Mouse (Mus musculus) CH12.LX (cell line): ENCODE measurements around the gene Pik3c2g. TPM values are rescaled to one million over a fixed set of nuclear protein-coding genes. Genes with fewer than 3 reads are reported as not detected.

Source experiments
- DNase-seq: peaks from one replicate; pipeline ENCODE4 v3.0.0-alpha.2; 2013; ENCODE audit errors: extremely low read depth
- H3K27ac ChIP-seq: 2 replicates; pipeline ENCODE4 v1.5.1; 2012; ENCODE audit warnings: low read depth, mild to moderate bottlenecking, control low read depth, moderate library complexity; ENCODE audit not compliant: insufficient read depth
- H3K27me3 ChIP-seq: replicated peaks from 2 replicates; pipeline ENCODE3; 2012; ENCODE audit warnings: inconsistent platforms
- H3K36me3 ChIP-seq, 2 experiments: replicated peaks in 1 of 2; 2 replicates each; pipeline versions ENCODE3 to v1.6.1; 2012; ENCODE audit warnings: inconsistent platforms in 1 of 2, low read length in 1 of 2, mild to moderate bottlenecking in 1 of 2, mixed read lengths in 1 of 2, moderate library complexity in 1 of 2; ENCODE audit not compliant: control insufficient read depth in 1 of 2, insufficient read depth in 1 of 2
- H3K4me1 ChIP-seq, 2 experiments: 2 replicates each; pipeline ENCODE4 v1.6.1; 2012; ENCODE audit warnings: inconsistent platforms in 1 of 2, moderate library complexity in 1 of 2; ENCODE audit not compliant: insufficient read depth in 2 of 2, control insufficient read depth in 1 of 2
- H3K4me2 ChIP-seq: 2 replicates; pipeline ENCODE4 v1.6.1; 2012; ENCODE audit warnings: low read depth, mild to moderate bottlenecking, control low read depth; ENCODE audit not compliant: poor library complexity, insufficient read depth, severe bottlenecking
- H3K4me3 ChIP-seq, 3 experiments: fragments of 150-350 bp in 1 of 3; sonication (generic) in 1 of 3; replicated peaks in 1 of 3; 2 replicates each; pipeline versions ENCODE3 to v1.5.1; 2011 to 2012; ENCODE audit warnings: low read depth in 2 of 3, low read length in 2 of 3, mild to moderate bottlenecking in 2 of 3, moderate library complexity in 2 of 3, control low read depth in 1 of 3, improper control_type of control experiment in 1 of 3, inconsistent platforms in 1 of 3, mixed read lengths in 1 of 3; ENCODE audit not compliant: poor library complexity in 1 of 3
- H3K79me2 ChIP-seq: replicated peaks from 2 replicates; pipeline ENCODE4 v1.6.1; 2012; ENCODE audit warnings: mild to moderate bottlenecking, moderate library complexity; ENCODE audit not compliant: control insufficient read depth, poor library complexity, insufficient read depth, severe bottlenecking; ENCODE audit errors: extremely low read depth
- H3K9ac ChIP-seq: 2 replicates; pipeline ENCODE4 v1.6.1; 2012; ENCODE audit warnings: low read depth, mild to moderate bottlenecking, control low read depth, moderate library complexity; ENCODE audit not compliant: insufficient read depth
- H3K9me3 ChIP-seq: replicated peaks from 2 replicates; pipeline ENCODE3; 2012; ENCODE audit warnings: low read length, inconsistent platforms, mixed read lengths
- CHD2 ChIP-seq: IDR thresholded peaks from 2 replicates; pipeline ENCODE4 v1.6.1; 2011; ENCODE audit warnings: low read length, improper control_type of control experiment
- CTCF ChIP-seq, 2 experiments: IDR thresholded peaks in 1 of 2; conservative IDR thresholded peaks in 1 of 2; 2 replicates each; pipeline ENCODE4 v1.5.1; 2011 to 2012; ENCODE audit warnings: low read depth in 2 of 2, low read length in 2 of 2, improper control_type of control experiment in 1 of 2, inconsistent platforms in 1 of 2, mild to moderate bottlenecking in 1 of 2, moderate library complexity in 1 of 2
- E2F4 ChIP-seq: IDR thresholded peaks from 2 replicates; pipeline ENCODE4 v1.6.1; 2011; ENCODE audit warnings: low read depth, low read length, improper control_type of control experiment; ENCODE audit not compliant: insufficient replicate concordance
- ELF1 ChIP-seq: IDR thresholded peaks from 2 replicates; pipeline ENCODE4 v1.6.1; 2014; ENCODE audit warnings: low read depth, mild to moderate bottlenecking, inconsistent platforms, low read length, improper control_type of control experiment
- EP300 ChIP-seq: IDR thresholded peaks from 2 replicates; pipeline ENCODE4 v1.6.1; 2011; ENCODE audit warnings: low read length, improper control_type of control experiment
- GABPA ChIP-seq: IDR thresholded peaks from 2 replicates; pipeline ENCODE4 v1.6.1; 2012; ENCODE audit warnings: low read depth, low read length, improper control_type of control experiment, inconsistent platforms; ENCODE audit not compliant: insufficient replicate concordance
- HCFC1 ChIP-seq: IDR thresholded peaks from 2 replicates; pipeline ENCODE4 v1.6.1; 2012; ENCODE audit warnings: low read depth, mild to moderate bottlenecking, inconsistent platforms, low read length, improper control_type of control experiment
- IRF4 ChIP-seq: IDR thresholded peaks from 2 replicates; pipeline ENCODE4 v1.6.1; 2014; ENCODE audit warnings: low read depth, mild to moderate bottlenecking, inconsistent platforms, low read length, improper control_type of control experiment
- MAZ ChIP-seq: IDR thresholded peaks from 2 replicates; pipeline ENCODE4 v1.6.1; 2012; ENCODE audit warnings: low read depth, mild to moderate bottlenecking, inconsistent platforms, low read length, improper control_type of control experiment, moderate library complexity
- MEF2A ChIP-seq: IDR thresholded peaks from 2 replicates; pipeline ENCODE4 v1.6.1; 2014; ENCODE audit warnings: low read depth, mild to moderate bottlenecking, inconsistent platforms, low read length, improper control_type of control experiment, borderline replicate concordance
- MXI1 ChIP-seq: IDR thresholded peaks from 2 replicates; pipeline ENCODE4 v1.6.1; 2011; ENCODE audit warnings: mild to moderate bottlenecking, low read depth, low read length, improper control_type of control experiment
- MYC ChIP-seq: IDR thresholded peaks from 2 replicates; pipeline ENCODE4 v1.6.1; 2011; ENCODE audit warnings: low read depth, mild to moderate bottlenecking, improper control_type of control experiment, low read length
- POLR2AphosphoS2 ChIP-seq: IDR thresholded peaks from 2 replicates; pipeline ENCODE4 v1.6.1; 2011; ENCODE audit warnings: low read depth, low read length, improper control_type of control experiment
- RAD21 ChIP-seq: IDR thresholded peaks from 2 replicates; pipeline ENCODE4 v1.6.1; 2011; ENCODE audit warnings: low read depth, mild to moderate bottlenecking, low read length, improper control_type of control experiment, moderate library complexity
- RCOR1 ChIP-seq: conservative IDR thresholded peaks from 2 replicates; pipeline ENCODE4 v1.6.1; 2012; ENCODE audit warnings: low read depth, mild to moderate bottlenecking, inconsistent platforms, low read length, improper control_type of control experiment
- TBP ChIP-seq: conservative IDR thresholded peaks from 2 replicates; pipeline ENCODE4 v1.6.1; 2011; ENCODE audit warnings: low read depth, low read length, improper control_type of control experiment
- TCF12 ChIP-seq: IDR thresholded peaks from 2 replicates; pipeline ENCODE4 v1.6.1; 2014; ENCODE audit warnings: low read depth, mild to moderate bottlenecking, inconsistent platforms, low read length, improper control_type of control experiment
- UBTF ChIP-seq: IDR thresholded peaks from 2 replicates; pipeline ENCODE4 v1.6.1; 2012; ENCODE audit warnings: low read depth, mild to moderate bottlenecking, inconsistent platforms, low read length, improper control_type of control experiment, moderate library complexity
- ZC3H11A ChIP-seq: IDR thresholded peaks from 2 replicates; pipeline ENCODE4 v1.6.1; 2012; ENCODE audit warnings: low read depth, mild to moderate bottlenecking, inconsistent platforms, low read length, improper control_type of control experiment
- dilution Hi-C: fragments of 300-500 bp; cut with MboI; formaldehyde crosslinking; loops from 2 replicates; pipeline ENCODE4 v1.14.3; 2020; ENCODE audit warnings: low sequenced_read_pairs; ENCODE audit not compliant: extremely low pct_unique_long_range_greater_than_20kb, extremely low pct_ligation_motif_present
- in situ Hi-C: fragments of 300-500 bp; cut with MboI; formaldehyde crosslinking; loops from 3 replicates; pipeline ENCODE4 v1.14.3; 2019; ENCODE audit warnings: low sequenced_read_pairs, low pct_ligation_motif_present, low pct_unique_long_range_greater_than_20kb, mixed read lengths
- polyA plus RNA-seq: library from polyadenylated mRNA; unstranded; fragments of >175 nt; gene quantifications from 2 replicates; pipeline ENCODE4 v1.2.1, GENCODE M21; 2012; ENCODE audit warnings: low read depth; ENCODE audit not compliant: insufficient read length
- total RNA-seq, 2 experiments: library from RNA; depleted of rRNA; stranded (reverse); fragments of 300-350 nt in 1 of 2; fragments of >200 nt in 1 of 2; gene quantifications; 2 replicates each; pipeline ENCODE4 v1.2.3; 2012 to 2014

Pik3c2g gene
- total and polyA plus RNA-seq, 3 experiments, result not detected

DNA sequence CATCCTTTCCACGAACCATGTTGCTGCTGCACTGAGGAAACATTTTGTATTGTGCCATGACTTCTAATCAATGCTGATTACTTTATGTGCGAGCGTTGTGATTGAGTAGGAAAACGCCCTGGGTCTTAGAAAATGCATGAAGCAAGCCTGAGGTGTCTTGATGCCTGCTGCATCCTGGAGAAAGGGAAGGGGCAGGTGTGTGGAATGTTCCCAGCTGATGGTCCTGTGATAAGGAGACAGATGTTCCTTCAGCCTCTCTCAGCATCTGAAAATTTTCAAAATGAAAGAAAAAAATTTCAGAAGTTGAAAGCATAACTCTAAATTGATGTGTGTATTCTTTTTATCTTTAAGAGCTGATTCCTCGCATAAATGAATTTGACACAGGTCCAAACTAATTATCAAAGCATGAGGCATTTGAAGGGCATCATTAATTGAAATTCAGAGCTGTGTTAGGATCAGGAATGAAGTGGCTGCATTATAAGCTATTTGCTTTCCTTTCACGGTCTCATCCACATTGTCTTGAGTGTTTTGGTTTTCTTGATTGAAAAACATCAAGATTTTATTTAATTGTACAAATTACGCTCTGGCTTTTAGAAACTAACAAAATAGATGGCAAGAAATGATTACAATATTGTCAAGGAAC, 31.4 kb upstream of the Pik3c2g start:
- no peak for DNase-seq
- dilution Hi-C loops (no loop called here), in situ Hi-C loops (no loop called here)
- no peaks in the 10 kb centered on the region for H3K4me1 ChIP-seq
- H3K27ac ChIP-seq, result no peak overlapping the region
- H3K27me3 ChIP-seq, result no peaks in the 10 kb centered on the region
- no peaks in the 10 kb centered on the region for H3K79me2 ChIP-seq
- H3K36me3 ChIP-seq, result no peaks in the 10 kb centered on the region
- TF ChIP-seq E2F4 (no peak), CTCF (conservative IDR thresholded peaks at IDR 0.05 in 1 of 2, IDR thresholded peaks at IDR 0.05 in 1 of 2; ENCODE audit: low read depth in 2 of 2, low read length in 2 of 2) (no peak), HCFC1 (no peak), RAD21 (no peak), ELF1 (no peak), CHD2 (no peak), MXI1 (no peak), TCF12 (no peak), MAZ (no peak), EP300 (no peak), ZC3H11A (no peak), MYC (no peak), POLR2AphosphoS2 (no peak)
- no peak overlapping the region for H3K4me3 ChIP-seq
- no peak overlapping the region for H3K4me2 ChIP-seq
- no peak overlapping the region for H3K9ac ChIP-seq
- peaks cover 45% of the 10 kb centered on the region for H3K9me3 ChIP-seq

DNA sequence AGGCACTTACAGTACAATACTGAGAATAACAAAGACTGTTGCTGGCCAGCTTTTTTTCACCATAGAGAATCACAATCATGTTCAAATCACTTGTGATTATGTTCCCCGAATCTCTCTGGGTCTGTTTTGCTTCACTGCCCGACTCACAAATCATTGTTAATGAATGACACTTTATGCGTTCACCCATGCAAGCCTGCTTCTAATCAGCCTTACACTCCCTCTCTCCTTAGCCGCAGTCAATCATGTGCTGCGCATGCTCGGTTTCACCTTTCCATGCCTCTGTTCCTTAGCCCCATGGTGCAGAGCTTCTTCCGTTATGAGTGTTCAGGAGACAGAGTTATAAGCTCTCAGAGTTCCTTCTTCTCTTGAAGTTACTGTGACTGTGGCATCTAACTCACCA, 17.8 kb upstream of the Pik3c2g start:
- no peak overlapping the region for H3K9ac ChIP-seq
- no peaks in the 10 kb centered on the region for H3K36me3 ChIP-seq
- no peak overlapping the region for H3K4me2 ChIP-seq
- no peak overlapping the region for H3K27ac ChIP-seq
- peaks cover 45% of the 10 kb centered on the region for H3K9me3 ChIP-seq
- dilution Hi-C loops (no loop called here), in situ Hi-C loops (no loop called here)
- H3K4me1 ChIP-seq, result no peaks in the 10 kb centered on the region
- H3K79me2 ChIP-seq, result no peaks in the 10 kb centered on the region
- no peaks in the 10 kb centered on the region for H3K27me3 ChIP-seq
- no peak overlapping the region for H3K4me3 ChIP-seq
- no peak for TF ChIP-seq GABPA
- DNase-seq, result no peak

DNA sequence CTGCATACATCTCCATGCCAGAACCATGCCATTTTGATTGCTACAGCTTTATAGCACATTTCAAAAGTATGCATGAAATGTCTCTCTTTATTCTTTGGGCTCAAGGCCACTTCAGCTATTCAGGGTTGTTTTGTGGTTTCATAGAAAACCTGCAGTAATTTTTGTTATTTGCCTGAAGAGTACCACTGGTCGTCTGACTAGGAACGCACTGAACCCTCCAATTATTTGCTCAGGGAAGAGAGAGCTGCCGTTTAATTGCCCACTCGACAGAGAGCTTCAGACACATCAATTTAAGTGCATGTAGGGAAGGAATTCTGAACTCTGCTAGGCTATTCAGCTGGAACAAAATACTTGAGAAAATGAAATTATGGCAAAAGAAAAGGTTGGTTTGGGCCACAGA, 11.2 kb upstream of the Pik3c2g start:
- no peak overlapping the region for H3K4me3 ChIP-seq
- no peaks in the 10 kb centered on the region for H3K79me2 ChIP-seq
- no peak for DNase-seq
- in situ Hi-C loops (no loop called here), dilution Hi-C loops (no loop called here)
- no peak overlapping the region for H3K27ac ChIP-seq
- no peaks in the 10 kb centered on the region for H3K4me1 ChIP-seq
- TF ChIP-seq RCOR1 (no peak), TBP (no peak), RAD21 (no peak), CTCF (conservative IDR thresholded peaks at IDR 0.05 in 1 of 2, IDR thresholded peaks at IDR 0.05 in 1 of 2; ENCODE audit: low read depth in 2 of 2, low read length in 2 of 2) (no peak), IRF4 (no peak), UBTF (no peak), HCFC1 (no peak), MEF2A (no peak), MAZ (no peak)
- no peaks in the 10 kb centered on the region for H3K36me3 ChIP-seq
- no peak overlapping the region for H3K4me2 ChIP-seq
- no peak overlapping the region for H3K9ac ChIP-seq
- H3K9me3 ChIP-seq, result peaks cover 61% of the 10 kb centered on the region
- no peaks in the 10 kb centered on the region for H3K27me3 ChIP-seq
